Mouse (Mus musculus) CH12.LX (cell line): ENCODE results near the gene C1qtnf5. TPM values are rescaled to one million over a fixed set of nuclear protein-coding genes. Genes with fewer than 3 reads are reported as not detected.
A peak's percentile ranks its signal among the peaks of the same experiment; 100 is the strongest.

ENCODE experiments used
- DNase-seq: peaks from one replicate; pipeline ENCODE4 v3.0.0-alpha.2; 2013; ENCODE audit errors: extremely low read depth
- H3K27ac ChIP-seq: 2 replicates; pipeline ENCODE4 v1.5.1; 2012; ENCODE audit warnings: low read depth, mild to moderate bottlenecking, control low read depth, moderate library complexity; ENCODE audit not compliant: insufficient read depth
- H3K27me3 ChIP-seq: replicated peaks from 2 replicates; pipeline ENCODE3; 2012; ENCODE audit warnings: inconsistent platforms
- H3K36me3 ChIP-seq, 2 experiments: replicated peaks in 1 of 2; 2 replicates each; pipeline versions ENCODE3 to v1.6.1; 2012; ENCODE audit warnings: inconsistent platforms in 1 of 2, low read length in 1 of 2, mild to moderate bottlenecking in 1 of 2, mixed read lengths in 1 of 2, moderate library complexity in 1 of 2; ENCODE audit not compliant: control insufficient read depth in 1 of 2, insufficient read depth in 1 of 2
- H3K4me1 ChIP-seq, 2 experiments: 2 replicates each; pipeline ENCODE4 v1.6.1; 2012; ENCODE audit warnings: inconsistent platforms in 1 of 2, moderate library complexity in 1 of 2; ENCODE audit not compliant: insufficient read depth in 2 of 2, control insufficient read depth in 1 of 2
- H3K4me2 ChIP-seq: 2 replicates; pipeline ENCODE4 v1.6.1; 2012; ENCODE audit warnings: low read depth, mild to moderate bottlenecking, control low read depth; ENCODE audit not compliant: poor library complexity, insufficient read depth, severe bottlenecking
- H3K4me3 ChIP-seq, 3 experiments: fragments of 150-350 bp in 1 of 3; sonication (generic) in 1 of 3; replicated peaks in 1 of 3; 2 replicates each; pipeline versions ENCODE3 to v1.5.1; 2011 to 2012; ENCODE audit warnings: low read depth in 2 of 3, low read length in 2 of 3, mild to moderate bottlenecking in 2 of 3, moderate library complexity in 2 of 3, control low read depth in 1 of 3, improper control_type of control experiment in 1 of 3, inconsistent platforms in 1 of 3, mixed read lengths in 1 of 3; ENCODE audit not compliant: poor library complexity in 1 of 3
- H3K79me2 ChIP-seq: replicated peaks from 2 replicates; pipeline ENCODE4 v1.6.1; 2012; ENCODE audit warnings: mild to moderate bottlenecking, moderate library complexity; ENCODE audit not compliant: control insufficient read depth, poor library complexity, insufficient read depth, severe bottlenecking; ENCODE audit errors: extremely low read depth
- H3K9ac ChIP-seq: 2 replicates; pipeline ENCODE4 v1.6.1; 2012; ENCODE audit warnings: low read depth, mild to moderate bottlenecking, control low read depth, moderate library complexity; ENCODE audit not compliant: insufficient read depth
- H3K9me3 ChIP-seq: replicated peaks from 2 replicates; pipeline ENCODE3; 2012; ENCODE audit warnings: low read length, inconsistent platforms, mixed read lengths
- CHD1 ChIP-seq: IDR thresholded peaks from 2 replicates; pipeline ENCODE4 v1.6.1; 2012; ENCODE audit warnings: low read depth, low read length, improper control_type of control experiment, inconsistent platforms
- CHD2 ChIP-seq: IDR thresholded peaks from 2 replicates; pipeline ENCODE4 v1.6.1; 2011; ENCODE audit warnings: low read length, improper control_type of control experiment
- CTCF ChIP-seq, 2 experiments: IDR thresholded peaks in 1 of 2; conservative IDR thresholded peaks in 1 of 2; 2 replicates each; pipeline ENCODE4 v1.5.1; 2011 to 2012; ENCODE audit warnings: low read depth in 2 of 2, low read length in 2 of 2, improper control_type of control experiment in 1 of 2, inconsistent platforms in 1 of 2, mild to moderate bottlenecking in 1 of 2, moderate library complexity in 1 of 2
- E2F4 ChIP-seq: IDR thresholded peaks from 2 replicates; pipeline ENCODE4 v1.6.1; 2011; ENCODE audit warnings: low read depth, low read length, improper control_type of control experiment; ENCODE audit not compliant: insufficient replicate concordance
- ELF1 ChIP-seq: IDR thresholded peaks from 2 replicates; pipeline ENCODE4 v1.6.1; 2014; ENCODE audit warnings: low read depth, mild to moderate bottlenecking, inconsistent platforms, low read length, improper control_type of control experiment
- ETS1 ChIP-seq: conservative IDR thresholded peaks from 2 replicates; pipeline ENCODE4 v1.6.1; 2012; ENCODE audit warnings: low read depth, mild to moderate bottlenecking, inconsistent platforms, low read length, improper control_type of control experiment, moderate library complexity
- HCFC1 ChIP-seq: IDR thresholded peaks from 2 replicates; pipeline ENCODE4 v1.6.1; 2012; ENCODE audit warnings: low read depth, mild to moderate bottlenecking, inconsistent platforms, low read length, improper control_type of control experiment
- IRF4 ChIP-seq: IDR thresholded peaks from 2 replicates; pipeline ENCODE4 v1.6.1; 2014; ENCODE audit warnings: low read depth, mild to moderate bottlenecking, inconsistent platforms, low read length, improper control_type of control experiment
- JUN ChIP-seq: IDR thresholded peaks from 2 replicates; pipeline ENCODE4 v1.6.1; 2011; ENCODE audit warnings: low read depth, mild to moderate bottlenecking, low read length, improper control_type of control experiment, moderate library complexity; ENCODE audit not compliant: insufficient read depth
- KAT2A ChIP-seq: IDR thresholded peaks from 2 replicates; pipeline ENCODE4 v1.6.1; 2012; ENCODE audit warnings: low read length, improper control_type of control experiment, inconsistent platforms; ENCODE audit not compliant: insufficient replicate concordance
- MAX ChIP-seq: IDR thresholded peaks from 2 replicates; pipeline ENCODE4 v1.6.1; 2011; ENCODE audit warnings: low read length, improper control_type of control experiment
- MAZ ChIP-seq: IDR thresholded peaks from 2 replicates; pipeline ENCODE4 v1.6.1; 2012; ENCODE audit warnings: low read depth, mild to moderate bottlenecking, inconsistent platforms, low read length, improper control_type of control experiment, moderate library complexity
- MEF2A ChIP-seq: IDR thresholded peaks from 2 replicates; pipeline ENCODE4 v1.6.1; 2014; ENCODE audit warnings: low read depth, mild to moderate bottlenecking, inconsistent platforms, low read length, improper control_type of control experiment, borderline replicate concordance
- MXI1 ChIP-seq: IDR thresholded peaks from 2 replicates; pipeline ENCODE4 v1.6.1; 2011; ENCODE audit warnings: mild to moderate bottlenecking, low read depth, low read length, improper control_type of control experiment
- MYC ChIP-seq: IDR thresholded peaks from 2 replicates; pipeline ENCODE4 v1.6.1; 2011; ENCODE audit warnings: low read depth, mild to moderate bottlenecking, improper control_type of control experiment, low read length
- NELFE ChIP-seq: IDR thresholded peaks from 2 replicates; pipeline ENCODE4 v1.6.1; 2011; ENCODE audit warnings: low read depth, low read length, improper control_type of control experiment
- NRF1 ChIP-seq: IDR thresholded peaks from 2 replicates; pipeline ENCODE4 v1.6.1; 2014; ENCODE audit warnings: low read depth, mild to moderate bottlenecking, inconsistent platforms, low read length, improper control_type of control experiment, moderate library complexity
- PAX5 ChIP-seq: IDR thresholded peaks from 2 replicates; pipeline ENCODE4 v1.6.1; 2012; ENCODE audit warnings: low read length, inconsistent platforms, mixed read lengths
- POLR2A ChIP-seq: IDR thresholded peaks from 2 replicates; pipeline ENCODE4 v1.6.1; 2011; ENCODE audit warnings: low read depth, mild to moderate bottlenecking, improper control_type of control experiment, low read length
- POLR2AphosphoS2 ChIP-seq: IDR thresholded peaks from 2 replicates; pipeline ENCODE4 v1.6.1; 2011; ENCODE audit warnings: low read depth, low read length, improper control_type of control experiment
- RCOR1 ChIP-seq: conservative IDR thresholded peaks from 2 replicates; pipeline ENCODE4 v1.6.1; 2012; ENCODE audit warnings: low read depth, mild to moderate bottlenecking, inconsistent platforms, low read length, improper control_type of control experiment
- SIN3A ChIP-seq: IDR thresholded peaks from 2 replicates; pipeline ENCODE4 v1.6.1; 2012; ENCODE audit warnings: low read length, improper control_type of control experiment, inconsistent platforms
- TBP ChIP-seq: conservative IDR thresholded peaks from 2 replicates; pipeline ENCODE4 v1.6.1; 2011; ENCODE audit warnings: low read depth, low read length, improper control_type of control experiment
- TCF12 ChIP-seq: IDR thresholded peaks from 2 replicates; pipeline ENCODE4 v1.6.1; 2014; ENCODE audit warnings: low read depth, mild to moderate bottlenecking, inconsistent platforms, low read length, improper control_type of control experiment
- UBTF ChIP-seq: IDR thresholded peaks from 2 replicates; pipeline ENCODE4 v1.6.1; 2012; ENCODE audit warnings: low read depth, mild to moderate bottlenecking, inconsistent platforms, low read length, improper control_type of control experiment, moderate library complexity
- USF1 ChIP-seq: IDR thresholded peaks from 2 replicates; pipeline ENCODE4 v1.6.1; 2014; ENCODE audit warnings: low read depth, mild to moderate bottlenecking, inconsistent platforms, low read length, improper control_type of control experiment
- ZMIZ1 ChIP-seq: IDR thresholded peaks from 2 replicates; pipeline ENCODE4 v1.6.1; 2012; ENCODE audit warnings: low read depth, mild to moderate bottlenecking, inconsistent platforms, low read length, improper control_type of control experiment
- dilution Hi-C: fragments of 300-500 bp; cut with MboI; formaldehyde crosslinking; loops from 2 replicates; pipeline ENCODE4 v1.14.3; 2020; ENCODE audit warnings: low sequenced_read_pairs; ENCODE audit not compliant: extremely low pct_unique_long_range_greater_than_20kb, extremely low pct_ligation_motif_present
- in situ Hi-C: fragments of 300-500 bp; cut with MboI; formaldehyde crosslinking; loops from 3 replicates; pipeline ENCODE4 v1.14.3; 2019; ENCODE audit warnings: low sequenced_read_pairs, low pct_ligation_motif_present, low pct_unique_long_range_greater_than_20kb, mixed read lengths
- polyA plus RNA-seq: library from polyadenylated mRNA; unstranded; fragments of >175 nt; gene quantifications from 2 replicates; pipeline ENCODE4 v1.2.1, GENCODE M21; 2012; ENCODE audit warnings: low read depth; ENCODE audit not compliant: insufficient read length
- total RNA-seq, 2 experiments: library from RNA; depleted of rRNA; stranded (reverse); fragments of 300-350 nt in 1 of 2; fragments of >200 nt in 1 of 2; gene quantifications; 2 replicates each; pipeline ENCODE4 v1.2.3; 2012 to 2014

C1qtnf5 gene
- total and polyA plus RNA-seq, 3 experiments, result not detected

- H3K27me3 ChIP-seq, result no peaks in the 10 kb centered on the region
- no peaks in the 10 kb centered on the region for H3K9me3 ChIP-seq
- in situ Hi-C loops (no loop called here), dilution Hi-C loops (no loop called here)
- peaks cover 5 to 47% of the 10 kb centered on the region in 2 experiments; a peak in 3 of 4 replicates for H3K4me1 ChIP-seq
- peak within 1 kb of the TSS; percentile 74 for H3K9ac ChIP-seq
- peaks cover 28% of the 10 kb centered on the region for H3K79me2 ChIP-seq
- no peak within 1 kb of the TSS; the same call in 1 of the 2 replicates for H3K27ac ChIP-seq
- H3K36me3 ChIP-seq, result peaks cover 11 to 21% of the 10 kb centered on the region in 2 experiments
- H3K4me2 ChIP-seq, result peak within 1 kb of the TSS; percentile 94
- TF ChIP-seq POLR2A, result peak; percentile 77
- peak; percentile 96 for TF ChIP-seq TBP
- TF ChIP-seq HCFC1, result peak; percentile 74
- TF ChIP-seq NRF1, result peak; percentile 49; the same call in 1 of the 2 replicates
- TF ChIP-seq ELF1, result no peak; the same call in 1 of the 2 replicates
- TF ChIP-seq ZMIZ1, result no peak; the same call in 1 of the 2 replicates
- TF ChIP-seq NELFE, result peak; percentile 64; the same call in 1 of the 2 replicates
- peak; percentile 54; the same call in 1 of the 2 replicates for TF ChIP-seq MYC
- TF ChIP-seq MXI1, result peak; percentile 78; the same call in 1 of the 2 replicates
- TF ChIP-seq USF1, result no peak
- no peak for TF ChIP-seq RCOR1
- no peak for TF ChIP-seq IRF4
- TF ChIP-seq MAZ, result peak; percentile 91
- no peak for TF ChIP-seq UBTF
- no peak for TF ChIP-seq JUN
- TF ChIP-seq POLR2AphosphoS2, result no peak
- no peak for TF ChIP-seq CTCF (conservative IDR thresholded peaks at IDR 0.05 in 1 of 2, IDR thresholded peaks at IDR 0.05 in 1 of 2; ENCODE audit: low read depth in 2 of 2, low read length in 2 of 2)
- no peak for TF ChIP-seq CHD1
- no peak for TF ChIP-seq PAX5
- TF ChIP-seq KAT2A, result peak; percentile 75; the same call in 1 of the 2 replicates
- TF ChIP-seq SIN3A, result peak; percentile 95
- peak; percentile 91 for TF ChIP-seq TCF12
- 0 out of 2 replicates have a peak, but pooled peaks have one; percentile 18 for TF ChIP-seq MAX
- TF ChIP-seq E2F4, result peak; percentile 98
- TF ChIP-seq ETS1, result no peak
- peak; percentile 96 for TF ChIP-seq CHD2
- peak; percentile 31; the same call in 1 of the 2 replicates for TF ChIP-seq MEF2A
- peak; percentile 99 for DNase-seq
- peak within 1 kb of the TSS; percentile 56 to 75 (median 63) for H3K4me3 ChIP-seq
Observed at GRCm38 (mm10) chr9:44113105-44113789, 6.2 kb downstream of the C1qtnf5 start, which contains the start of the genes Gm49380 and Rnf26. TSS of gene Gm49380 (minus strand) at chr9:44113500. TSS of gene Rnf26 (minus strand) at chr9:44113517.
